Mouse (Mus musculus): ENCODE measurements around the gene Cdc42.

Gene Cdc42

GRCm38 (mm10) chr4:137371596-137372523, 14.3 kb upstream of the Cdc42 start:
- no peak for DNase-seq (ENCODE audit: low spot score in 2 of 2)

GRCm38 (mm10) chr4:137369954-137370750, 12.6 kb upstream of the Cdc42 start:
- DNase-seq (ENCODE audit: low spot score in 2 of 2) = peak in 1 of 2 experiments; percentile 75

DNA sequence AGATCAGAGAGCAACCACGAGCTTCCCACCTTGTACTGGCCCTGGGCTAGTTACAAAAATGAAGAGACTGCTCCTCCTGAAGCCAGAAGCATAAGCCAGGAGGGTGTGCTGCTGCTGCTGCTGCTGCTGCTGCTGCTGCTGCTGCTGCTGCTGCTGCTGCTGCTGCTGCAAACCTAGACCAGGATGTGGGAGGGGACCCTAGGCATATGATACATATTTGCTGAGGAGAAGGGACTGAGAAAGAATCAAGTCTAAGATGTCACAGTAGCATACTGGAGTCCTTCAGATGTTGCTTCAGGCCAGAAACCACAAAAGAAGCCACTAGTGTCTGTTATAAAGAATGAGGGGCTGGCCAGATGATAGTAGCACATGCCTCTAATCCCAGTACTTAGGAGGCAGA, 10.7 kb upstream of the Cdc42 start:
- no peak for DNase-seq (ENCODE audit: low spot score in 2 of 2)

DNA sequence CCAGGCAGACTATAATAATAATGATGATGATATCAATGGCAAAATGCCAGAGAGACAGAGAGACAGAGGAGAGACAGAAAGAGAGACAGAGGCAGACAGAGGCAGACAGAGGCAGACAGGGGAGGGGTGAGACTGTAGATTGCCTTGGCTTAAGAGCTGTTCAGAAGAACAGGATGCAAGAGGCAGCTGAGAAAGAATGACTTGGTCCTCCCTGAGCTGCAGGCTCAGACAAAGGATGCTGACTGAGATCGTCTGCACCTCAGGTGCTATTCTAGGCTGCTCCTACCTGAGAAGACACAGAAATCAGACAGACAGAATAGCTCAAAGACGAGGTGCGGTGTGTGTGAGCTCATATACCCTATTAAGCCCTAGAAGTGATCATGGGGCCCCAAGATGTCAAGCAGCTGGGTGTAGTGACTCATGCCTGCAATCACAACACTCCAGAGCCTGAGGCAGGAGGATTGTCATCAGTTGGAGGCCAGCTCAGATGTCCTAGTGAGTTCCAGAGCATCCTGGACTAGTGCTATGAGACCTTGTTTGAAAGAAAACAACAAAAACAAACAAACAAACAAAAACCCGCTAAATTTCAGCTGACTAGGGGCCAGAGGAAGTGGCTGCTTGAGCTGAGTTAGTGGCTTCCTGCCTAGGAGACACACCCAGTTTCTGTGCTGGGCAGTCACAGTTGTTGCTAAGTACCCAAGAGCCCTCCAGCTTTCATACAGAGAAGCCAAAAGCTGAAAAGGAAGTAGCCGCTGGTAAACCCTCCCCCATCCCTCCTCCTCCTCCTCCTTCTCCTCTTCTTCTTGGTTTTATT, 10.0 kb upstream of the Cdc42 start:
- peak; percentile 57 to 71 for DNase-seq (ENCODE audit: low spot score in 2 of 2)

DNA sequence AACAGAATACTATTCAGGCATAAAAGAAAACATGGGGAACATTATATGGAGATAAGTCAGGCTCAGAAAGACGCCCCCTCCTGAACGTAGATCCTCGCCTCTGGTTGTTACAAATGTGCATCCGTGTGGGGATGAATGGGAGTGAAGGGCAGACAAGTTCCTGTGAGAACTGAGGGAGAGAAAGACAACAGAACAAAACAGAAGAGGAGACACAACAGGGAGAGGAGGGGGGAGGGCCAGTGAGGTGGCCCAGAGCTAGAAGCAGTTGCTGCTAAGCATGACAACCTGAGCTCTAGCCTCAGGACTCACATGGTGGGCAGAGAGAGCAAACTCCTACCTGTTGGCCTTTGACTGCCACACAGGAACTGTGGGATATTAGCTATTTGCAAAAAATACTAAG, 8.6 kb upstream of the Cdc42 start:
- peak in 1 of 2 experiments; percentile 54 for DNase-seq (ENCODE audit: low spot score in 2 of 2)

DNA sequence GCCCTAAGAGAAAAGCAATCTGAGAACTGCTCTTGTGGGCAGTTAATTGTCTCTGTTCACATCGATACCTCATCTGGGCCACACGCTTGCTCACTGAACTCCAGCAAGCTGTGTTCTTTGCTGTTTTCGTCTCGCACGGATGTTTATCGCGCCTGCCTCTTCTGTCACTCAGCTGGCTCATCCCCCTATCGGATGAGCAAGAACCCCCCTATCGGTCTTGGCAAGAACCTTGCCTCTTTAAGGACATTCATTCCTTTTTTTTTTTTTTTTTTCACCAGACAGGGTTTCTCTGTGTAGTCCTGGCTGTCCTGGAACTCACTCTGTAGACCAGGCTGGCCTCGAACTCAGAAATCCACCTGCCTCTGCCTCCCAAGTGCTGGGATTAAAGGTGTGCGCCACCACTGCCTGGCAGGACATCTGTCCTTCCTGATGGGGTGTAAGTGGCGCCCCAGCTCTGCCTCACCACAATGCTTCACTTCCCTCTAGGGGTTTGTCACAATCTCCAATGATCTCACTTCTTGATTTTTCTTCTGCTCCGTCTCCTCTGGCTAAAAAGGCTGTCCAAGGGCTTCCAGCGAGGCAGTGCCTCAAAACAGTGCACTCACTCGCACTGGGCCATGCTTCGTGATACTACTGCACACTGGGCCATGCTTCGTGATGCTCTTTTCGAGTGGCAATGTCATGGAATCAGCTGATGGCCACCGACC, 8.0 kb upstream of the Cdc42 start:
- peak; percentile 43 to 68 for DNase-seq (ENCODE audit: low spot score in 2 of 2)

- DNase-seq (ENCODE audit: low spot score in 2 of 2) = peak in 1 of 2 experiments; percentile 60
Measured at GRCm38 (mm10) chr4:137364826-137365225, 7.3 kb upstream of the Cdc42 start.

GRCm38 (mm10) chr4:137360996-137361395, 3.5 kb upstream of the Cdc42 start:
- no peak for DNase-seq (ENCODE audit: low spot score in 2 of 2)

DNA sequence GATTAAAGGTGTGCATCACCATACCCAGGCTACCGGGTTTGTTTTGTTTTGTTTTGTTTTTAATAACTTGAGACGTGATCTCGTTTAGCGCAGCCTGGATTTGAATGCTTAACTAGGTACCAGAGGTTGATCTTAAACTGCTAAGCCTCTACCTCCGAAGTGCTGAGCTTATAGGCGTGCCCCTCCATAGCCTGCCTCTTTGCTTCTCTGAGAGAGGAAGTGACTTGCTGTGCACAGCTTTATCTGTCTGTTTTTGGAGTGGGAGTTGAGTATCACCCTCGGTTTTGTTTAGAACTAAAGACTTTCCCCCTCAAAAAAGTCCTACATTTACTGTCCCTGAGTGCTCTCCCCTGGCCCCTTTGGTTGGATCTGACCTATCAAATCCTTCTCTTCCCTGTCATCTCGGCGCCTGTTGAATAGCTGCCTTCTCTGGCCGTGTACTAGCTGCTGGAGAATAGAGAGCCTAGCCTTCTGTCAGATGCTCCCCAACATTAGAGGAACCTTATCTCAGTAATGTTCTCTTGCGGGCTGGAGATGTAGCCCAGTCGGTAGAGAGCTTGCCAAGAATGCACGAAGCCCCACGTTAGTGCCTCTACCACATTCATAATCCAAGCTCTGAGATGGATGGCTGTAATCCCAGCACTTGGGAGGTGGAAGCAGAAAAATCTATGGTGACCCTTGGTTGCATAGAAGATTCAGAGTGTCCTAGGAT, 927 bp upstream of the Cdc42 start:
- DNase-seq (ENCODE audit: low spot score in 2 of 2) = peak; percentile 38 to 65

GRCm38 (mm10) chr4:137356674-137357510, 628 bp downstream of the Cdc42 start:
- DNase-seq (ENCODE audit: low spot score in 2 of 2) = peak; percentile 63 to 85

- no peak for DNase-seq (ENCODE audit: low spot score in 2 of 2)
Measured at GRCm38 (mm10) chr4:137350627-137351026, 6.9 kb downstream of the Cdc42 start.

- no peak for DNase-seq (ENCODE audit: low spot score in 2 of 2)
Measured at GRCm38 (mm10) chr4:137345790-137346189, 11.7 kb downstream of the Cdc42 start.

DNA sequence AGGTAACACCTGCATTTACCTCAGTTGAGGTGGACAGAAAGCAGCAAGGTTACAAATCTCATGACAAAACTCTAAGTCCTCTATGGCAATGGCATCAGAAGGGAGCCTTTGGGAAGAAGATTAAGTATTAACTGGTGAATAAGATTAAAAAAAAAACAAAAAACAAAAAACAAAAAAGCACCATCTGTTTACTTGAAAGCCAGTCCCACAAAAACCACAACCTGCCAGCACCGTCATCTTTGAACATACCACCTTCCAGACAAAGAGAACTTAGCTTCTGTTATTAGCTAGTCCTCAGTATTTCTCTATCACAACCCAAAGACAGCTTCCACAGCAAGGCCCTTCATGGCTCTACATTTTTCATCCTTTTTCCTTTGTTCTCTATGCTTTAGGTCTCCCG, 12.4 kb downstream of the Cdc42 start:
- no peak for DNase-seq (ENCODE audit: low spot score in 2 of 2)

DNA sequence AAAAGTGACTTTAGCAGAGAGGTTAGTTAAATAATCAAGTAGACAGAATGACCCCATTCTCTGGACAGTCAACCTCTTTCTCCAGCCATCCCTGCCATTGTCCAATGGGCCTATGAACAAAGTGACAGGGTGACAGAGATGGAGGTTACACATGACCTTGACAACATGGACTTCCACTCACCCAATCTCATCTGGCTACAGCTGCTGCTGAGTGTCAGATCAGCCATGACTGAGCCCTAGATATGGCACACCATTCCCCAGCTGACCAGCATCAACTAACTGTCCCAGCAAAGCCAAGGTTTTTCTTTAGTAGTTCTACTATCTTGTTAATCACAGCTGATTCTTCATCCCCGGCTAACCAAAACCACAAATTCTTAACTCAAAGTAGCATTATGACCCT, 14.7 kb downstream of the Cdc42 start:
- DNase-seq (ENCODE audit: low spot score in 2 of 2) = no peak

GRCm38 (mm10) chr4:137339415-137339814, 18.1 kb downstream of the Cdc42 start:
- DNase-seq (ENCODE audit: low spot score in 2 of 2) = no peak

DNA sequence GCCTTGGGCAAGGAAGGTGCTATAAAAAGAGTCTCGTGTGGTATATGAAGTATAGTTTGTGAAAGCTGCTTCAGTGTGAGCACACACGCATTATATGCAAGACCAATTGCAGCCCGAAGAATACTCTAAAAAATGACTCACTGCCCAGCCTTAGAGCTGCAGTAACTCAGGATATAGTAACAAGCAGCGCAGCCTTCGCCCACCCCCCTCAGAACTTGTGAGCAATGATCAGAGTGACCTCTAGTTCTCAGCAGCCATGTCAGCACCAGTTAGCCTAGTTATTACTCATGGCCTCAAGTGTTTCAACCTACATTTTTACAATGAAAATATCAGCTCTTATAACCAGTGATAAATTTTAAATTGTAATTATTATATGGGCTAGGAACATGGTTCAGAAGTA, 21.1 kb downstream of the Cdc42 start:
- DNase-seq (ENCODE audit: low spot score in 2 of 2) = no peak

- DNase-seq (ENCODE audit: low spot score in 2 of 2) = no peak
Measured at GRCm38 (mm10) chr4:137332051-137332450, 25.5 kb downstream of the Cdc42 start.

- no peak for DNase-seq (ENCODE audit: low spot score in 2 of 2)
Measured at GRCm38 (mm10) chr4:137326494-137326893, 31.0 kb downstream of the Cdc42 start.

DNA sequence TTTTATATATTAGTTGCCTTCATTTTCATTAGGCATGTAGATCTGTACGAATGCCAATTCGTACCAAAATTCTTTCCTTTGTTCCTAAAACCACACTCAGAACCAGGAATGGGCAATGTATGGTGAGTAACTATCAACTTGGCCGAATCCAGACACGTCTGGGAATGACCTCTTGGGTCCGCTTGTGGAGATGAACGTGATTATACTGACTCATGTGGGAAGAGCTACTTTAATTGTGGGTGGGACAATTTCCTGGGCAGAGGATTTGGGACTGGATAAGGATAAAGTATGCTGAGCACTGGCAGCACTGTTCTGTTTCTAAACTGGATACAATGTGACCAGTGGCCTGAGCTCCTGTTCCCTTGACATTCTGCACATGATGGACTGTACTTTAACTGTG, 32.6 kb downstream of the Cdc42 start:
- no peak for DNase-seq (ENCODE audit: low spot score in 2 of 2)
